Mouse (Mus musculus) common myeloid progenitor, adult 5-6 weeks (primary cell): ENCODE data around the gene Edaradd. TPM values are rescaled to one million over a fixed set of nuclear protein-coding genes. Genes with fewer than 3 reads are reported as not detected.

ENCODE experiments used
- ATAC-seq: replicated peaks from 2 replicates; pipeline ENCODE4 v1.8.0; 2016; ENCODE audit warnings: low read depth, mild to moderate bottlenecking, moderate TSS enrichment, inconsistent platforms; ENCODE audit not compliant: poor library complexity, severe bottlenecking
- total RNA-seq: library from RNA; stranded (forward); fragments of 200-1000, 187-1606 nt; gene quantifications from 2 replicates; pipeline ENCODE4 v1.2.3, GENCODE M21; 2017

Edaradd gene
- 0.23 TPM in 1 of 2 replicates, not detected in the other for total RNA-seq

GRCm38 (mm10) chr13:12519955-12520584 lies at the start of gene Edaradd:
Gene Edaradd, minus strand, starts transcription at chr13:12520438.
- ATAC-seq = peak; percentile 89

GRCm38 (mm10) chr13:12569741-12570140 lies 49.5 kb upstream of the Edaradd start:
- ATAC-seq = peak; percentile 34

- ATAC-seq = no peak
Measured at GRCm38 (mm10) chr13:12568597-12569469, 48.6 kb upstream of the Edaradd start.

DNA sequence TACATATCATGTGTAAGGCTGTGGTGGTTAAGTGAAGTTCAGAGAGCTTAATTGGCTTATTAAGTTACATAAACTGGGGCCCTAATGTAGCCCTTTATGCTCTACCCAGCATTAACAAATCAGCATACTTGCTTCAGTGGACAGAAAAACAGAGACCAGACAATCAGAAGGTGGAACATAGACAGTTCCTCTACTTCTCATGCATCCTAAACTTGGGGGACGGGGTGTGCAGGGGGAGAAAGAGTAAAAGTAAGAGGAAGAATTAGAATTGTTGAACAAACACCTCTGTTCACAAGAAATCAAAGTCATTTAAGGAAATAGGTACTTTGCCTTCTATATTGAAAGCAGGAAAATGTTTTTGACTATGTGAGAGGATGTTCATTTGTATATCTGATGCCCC lies 47.7 kb upstream of the Edaradd start:
- ATAC-seq = no peak

GRCm38 (mm10) chr13:12565621-12566390 lies 45.6 kb upstream of the Edaradd start, which contains the start of gene Ero1lb:
Gene Ero1lb, plus strand, starts transcription at chr13:12565874.
- ATAC-seq = peak; percentile 95

GRCm38 (mm10) chr13:12562256-12562655 lies 42.0 kb upstream of the Edaradd start:
- no peak for ATAC-seq

DNA sequence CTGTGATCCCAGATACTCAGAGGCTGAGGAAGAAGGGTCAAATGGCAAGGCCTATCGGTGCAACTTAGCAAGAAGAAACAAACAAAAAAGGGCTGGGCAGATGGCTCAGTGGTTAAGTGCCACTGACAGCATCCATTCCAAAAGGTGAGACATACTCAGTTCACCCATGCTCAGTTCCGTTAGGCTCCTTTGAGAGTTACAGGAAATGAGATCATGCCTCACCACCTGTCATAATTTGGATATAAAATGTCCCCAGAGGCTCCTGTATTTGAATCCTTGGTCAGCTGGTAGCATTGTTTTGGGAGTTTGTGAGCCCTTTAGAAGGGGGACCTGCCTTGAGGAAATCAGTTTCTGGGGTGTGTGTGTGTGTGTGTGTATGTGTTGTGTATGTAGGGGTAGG lies 41.5 kb upstream of the Edaradd start:
- ATAC-seq = no peak

DNA sequence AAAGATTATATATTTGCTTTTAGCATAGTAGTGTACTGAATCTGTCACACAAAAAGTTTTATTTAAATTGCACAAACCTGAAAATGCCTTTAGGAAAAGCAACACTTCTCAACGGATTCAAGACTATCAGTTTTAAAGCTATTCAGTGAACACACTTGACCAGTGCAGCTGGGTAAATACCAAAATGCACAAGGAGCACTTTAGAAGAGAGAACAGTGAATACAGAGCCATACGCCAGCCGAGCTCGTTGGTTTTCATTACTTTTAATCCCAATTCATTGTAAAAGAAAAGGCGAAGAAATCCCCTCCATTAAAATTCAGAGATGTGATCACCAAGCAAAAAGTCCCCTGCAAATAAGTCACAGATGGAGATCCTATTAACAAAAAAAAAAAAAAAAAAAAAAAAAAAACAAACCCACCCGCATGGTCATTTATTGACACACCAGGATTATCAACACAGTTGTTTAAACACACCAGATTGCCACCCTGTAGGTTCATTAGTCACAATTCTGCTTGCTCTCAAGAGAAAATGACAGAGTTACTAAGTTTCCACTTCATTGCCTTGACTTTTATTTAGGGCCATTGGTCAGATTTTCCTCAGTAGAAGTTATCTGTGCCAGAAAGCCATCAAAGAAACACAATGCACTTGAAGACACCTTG lies 39.4 kb upstream of the Edaradd start:
- no peak for ATAC-seq

GRCm38 (mm10) chr13:12559044-12559443 lies 38.8 kb upstream of the Edaradd start:
- no peak for ATAC-seq

- ATAC-seq = no peak
Measured at GRCm38 (mm10) chr13:12554211-12554610, 34.0 kb upstream of the Edaradd start.

DNA sequence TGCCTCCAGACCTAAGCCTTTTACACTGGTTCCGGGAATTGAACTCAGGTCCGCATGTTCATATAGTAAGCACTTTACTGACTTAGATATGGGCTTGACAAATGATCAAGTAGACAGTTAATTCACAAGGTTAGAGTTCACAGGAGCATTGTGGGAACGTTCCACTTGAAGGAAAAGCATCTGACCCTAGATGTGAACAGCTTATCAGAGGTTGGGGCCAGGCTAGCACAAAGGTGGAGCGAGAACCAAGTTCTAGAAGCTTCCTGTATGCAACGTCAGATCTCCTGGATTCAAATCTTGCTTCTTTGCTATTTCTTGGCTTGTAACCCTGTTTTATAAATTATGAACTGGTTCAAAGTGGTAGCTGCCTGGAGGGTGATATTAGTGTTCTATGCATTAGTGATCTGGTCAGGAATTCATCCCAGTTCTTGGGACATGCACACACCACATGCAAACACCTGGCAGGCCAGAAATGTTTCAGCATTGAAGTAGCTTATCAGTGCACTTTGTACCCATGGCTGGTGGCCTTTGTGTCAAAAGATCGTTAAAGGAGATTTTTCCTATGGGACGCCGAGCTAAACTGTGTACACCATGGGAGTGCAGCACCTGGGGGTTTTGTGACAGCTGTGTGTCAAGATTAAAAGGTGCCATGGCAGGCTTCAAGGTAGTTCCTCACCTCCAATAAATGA lies 23.8 kb upstream of the Edaradd start:
- no peak for ATAC-seq

DNA sequence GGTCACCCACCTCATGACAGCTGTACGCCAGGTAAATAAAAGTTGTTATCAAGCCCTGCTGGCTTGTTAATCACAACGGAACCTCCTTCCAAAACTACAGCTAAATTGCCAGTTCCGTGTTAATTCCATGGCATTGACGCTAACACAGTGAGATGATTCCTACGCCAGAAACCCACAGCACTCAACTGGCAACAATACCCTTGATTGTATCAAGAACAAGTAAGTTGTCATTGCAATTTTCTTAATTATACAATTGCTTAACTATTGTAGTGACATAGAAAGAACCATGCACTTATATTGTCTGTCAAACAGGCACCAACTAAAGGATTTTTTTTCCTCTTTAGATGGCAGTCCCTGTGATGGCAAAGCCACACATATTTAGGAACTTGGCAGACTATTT lies 23.0 kb upstream of the Edaradd start:
- no peak for ATAC-seq

GRCm38 (mm10) chr13:12542006-12542981 lies 22.1 kb upstream of the Edaradd start:
- peak; percentile 99 for ATAC-seq

DNA sequence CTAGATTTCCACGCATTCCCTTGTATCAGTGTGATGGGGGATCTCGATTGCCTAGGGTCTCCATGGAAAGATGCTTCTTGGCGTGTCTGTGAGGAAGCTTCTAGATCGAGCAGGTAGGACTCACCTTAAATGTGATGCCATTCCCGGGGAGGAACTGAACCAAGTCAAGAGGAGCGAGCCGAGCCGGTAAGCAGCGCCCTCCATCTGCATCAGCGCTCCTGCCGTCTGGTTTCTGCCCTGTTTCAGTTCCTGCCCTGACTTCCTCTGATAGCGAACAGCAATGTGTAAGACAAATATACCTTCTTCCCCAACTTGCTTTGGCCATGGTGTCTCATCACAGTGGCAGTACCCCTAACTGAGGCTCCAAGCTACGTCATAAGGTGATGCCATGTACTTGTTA lies 19.9 kb upstream of the Edaradd start:
- no peak for ATAC-seq

DNA sequence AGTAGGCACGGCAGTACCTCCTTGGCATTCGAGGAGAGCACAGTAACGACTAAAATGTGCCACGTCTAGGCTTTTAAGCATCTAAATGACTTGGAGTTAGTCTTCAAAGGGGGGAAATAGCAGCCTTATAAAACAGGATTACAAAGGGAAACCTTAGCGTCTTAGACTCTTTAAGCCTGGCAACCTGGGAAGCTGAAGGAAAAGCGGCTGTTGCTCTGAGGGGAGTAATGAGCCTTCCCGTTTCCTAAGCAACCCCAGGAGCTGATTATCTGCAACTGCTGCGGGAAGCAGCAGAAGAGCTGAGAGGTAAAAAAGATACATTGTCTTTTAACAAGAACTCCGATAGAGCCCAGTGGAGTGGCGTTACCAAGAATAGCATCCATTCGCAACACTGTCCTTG lies 19.5 kb upstream of the Edaradd start:
- ATAC-seq = no peak

DNA sequence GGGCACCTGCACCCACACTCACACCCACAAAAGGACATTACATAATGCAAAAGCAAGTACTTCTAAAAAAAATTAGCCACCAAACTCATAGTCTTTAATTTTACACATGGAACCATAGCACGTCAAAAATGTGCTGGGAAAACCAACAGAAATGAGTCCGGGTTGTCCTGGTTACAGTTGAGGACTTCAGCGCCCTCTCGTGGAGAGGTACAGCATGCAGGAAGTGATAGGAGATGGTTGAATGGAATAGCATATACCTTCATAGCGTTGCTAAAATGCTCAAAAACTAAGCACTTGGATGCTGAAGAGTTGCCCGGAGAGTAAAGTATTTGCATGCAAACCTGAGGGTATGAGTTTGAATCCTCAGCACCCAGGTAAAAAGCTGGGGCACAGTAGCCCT lies 17.7 kb upstream of the Edaradd start:
- peak; percentile 48; the same call in 1 of the 2 replicates for ATAC-seq

DNA sequence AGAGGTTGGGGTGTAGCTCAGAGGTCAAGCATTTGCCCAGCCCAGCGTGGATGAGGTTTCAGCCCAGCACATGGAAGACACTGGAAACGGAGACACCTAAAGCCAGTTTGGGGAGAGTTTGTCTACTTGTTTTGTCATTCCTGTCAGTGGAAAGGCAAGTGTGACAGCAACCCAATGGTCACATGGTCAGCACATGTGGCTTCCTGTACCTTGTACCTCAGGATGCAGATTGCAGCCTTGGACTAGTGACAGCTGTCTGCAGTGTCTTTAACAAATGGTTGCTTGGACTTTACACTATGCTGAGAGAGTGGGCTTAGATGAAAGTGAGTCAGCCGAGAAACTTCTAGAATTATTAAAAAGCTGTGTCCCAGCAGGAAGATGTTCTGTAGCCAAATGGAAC lies 14.4 kb upstream of the Edaradd start:
- no peak for ATAC-seq

- ATAC-seq = 0 out of 2 replicates have a peak, but pooled peaks have one; percentile 47
Measured at GRCm38 (mm10) chr13:12525678-12526077, 5.4 kb upstream of the Edaradd start.
